Mouse (Mus musculus): Measurements from ENCODE around the gene Ppp1r2. TPM values are rescaled to one million over a fixed set of nuclear protein-coding genes. Genes with fewer than 3 reads are reported as not detected.

The Ppp1r2 gene
- polyA plus RNA-seq, 1 experiment = 17.1 TPM

Other genes with a start within 250 kb of the Ppp1r2 start
- 10.6 and 13.6 TPM in 2 replicates for gene Xxylt1, start 193.8 kb downstream of the Ppp1r2 start, polyA plus RNA-seq (2012; rRNA removed)
- 6.7 and 12.4 TPM in 2 replicates for gene Acap2, start 74.0 kb downstream of the Ppp1r2 start, polyA plus RNA-seq (2012; rRNA removed)
- gene Apod, start 39.5 kb upstream of the Ppp1r2 start, polyA plus RNA-seq (2012; rRNA removed) = 0.87 and 0.88 TPM in 2 replicates
- gene Bdh1, start 147.0 kb upstream of the Ppp1r2 start, polyA plus RNA-seq (2012; rRNA removed) = 156 and 185 TPM in 2 replicates